Mouse (Mus musculus): ENCODE data around the gene Emg1. TPM values are rescaled to one million over a fixed set of nuclear protein-coding genes. Genes with fewer than 3 reads are reported as not detected.

Emg1 gene
- total RNA-seq, 2 experiments from 2014 or later: 179 to 206 TPM

GRCm38 (mm10) chr6:124685606-124686386 is 26.2 kb downstream of the Emg1 start:
- ATAC-seq (ENCODE audit: poor library complexity, severe bottlenecking): no peak

GRCm38 (mm10) chr6:124683591-124684417 is 28.2 kb downstream of the Emg1 start:
- no peak for ATAC-seq (ENCODE audit: poor library complexity, severe bottlenecking)

GRCm38 (mm10) chr6:124682291-124682690 is 29.7 kb downstream of the Emg1 start:
- peak; percentile 76 for ATAC-seq (ENCODE audit: poor library complexity, severe bottlenecking)

- no peak for ATAC-seq (ENCODE audit: poor library complexity, severe bottlenecking)
Observed at GRCm38 (mm10) chr6:124679486-124679885, 32.5 kb downstream of the Emg1 start.

GRCm38 (mm10) chr6:124678769-124679168 is 33.2 kb downstream of the Emg1 start:
- ATAC-seq (ENCODE audit: poor library complexity, severe bottlenecking): no peak

- no peak for ATAC-seq (ENCODE audit: poor library complexity, severe bottlenecking)
Observed at GRCm38 (mm10) chr6:124676171-124676570, 35.8 kb downstream of the Emg1 start.

- no peak for ATAC-seq (ENCODE audit: poor library complexity, severe bottlenecking)
Observed at GRCm38 (mm10) chr6:124674591-124674990, 37.4 kb downstream of the Emg1 start.

GRCm38 (mm10) chr6:124673619-124674018 is 38.4 kb downstream of the Emg1 start:
- ATAC-seq (ENCODE audit: poor library complexity, severe bottlenecking): no peak

GRCm38 (mm10) chr6:124672100-124672499 is 39.9 kb downstream of the Emg1 start:
- ATAC-seq (ENCODE audit: poor library complexity, severe bottlenecking): peak; percentile 51

- ATAC-seq (ENCODE audit: poor library complexity, severe bottlenecking): no peak
Observed at GRCm38 (mm10) chr6:124670281-124670900, 41.6 kb downstream of the Emg1 start.

- peak; percentile 31; the same call in 1 of the 2 replicates for ATAC-seq (ENCODE audit: poor library complexity, severe bottlenecking)
Observed at GRCm38 (mm10) chr6:124669234-124669859, 42.6 kb downstream of the Emg1 start.

- ATAC-seq (ENCODE audit: poor library complexity, severe bottlenecking): no peak
Observed at GRCm38 (mm10) chr6:124665011-124665410, 47.0 kb downstream of the Emg1 start.

GRCm38 (mm10) chr6:124664256-124664655 is 47.7 kb downstream of the Emg1 start:
- ATAC-seq (ENCODE audit: poor library complexity, severe bottlenecking): no peak

GRCm38 (mm10) chr6:124663424-124663795 is 48.6 kb downstream of the Emg1 start:
- ATAC-seq (ENCODE audit: poor library complexity, severe bottlenecking): no peak

GRCm38 (mm10) chr6:124662477-124663423 is 49.2 kb downstream of the Emg1 start, which contains the start of gene Lpcat3:
Lpcat3 (plus strand) TSS chr6:124663027.
- ATAC-seq (ENCODE audit: poor library complexity, severe bottlenecking): peak; percentile 94

- ATAC-seq (ENCODE audit: poor library complexity, severe bottlenecking): no peak
Observed at GRCm38 (mm10) chr6:124661995-124662394, 50.0 kb downstream of the Emg1 start.

GRCm38 (mm10) chr6:124661156-124661806 is 50.7 kb downstream of the Emg1 start:
- ATAC-seq (ENCODE audit: poor library complexity, severe bottlenecking): no peak

- ATAC-seq (ENCODE audit: poor library complexity, severe bottlenecking): no peak
Observed at GRCm38 (mm10) chr6:124658067-124658466, 53.9 kb downstream of the Emg1 start.

- no peak for ATAC-seq (ENCODE audit: poor library complexity, severe bottlenecking)
Observed at GRCm38 (mm10) chr6:124655893-124656292, 56.1 kb downstream of the Emg1 start.
